Mouse (Mus musculus) neural tube, embryonic 12.5 days (tissue): ENCODE data around the gene Lmo4. TPM values are rescaled to one million over a fixed set of nuclear protein-coding genes. Genes with fewer than 3 reads are reported as not detected.
A peak's percentile ranks its signal among the peaks of the same experiment; 100 is the strongest.

ENCODE experiments used
- ATAC-seq: fragments of 200-750 bp; cut with Nextera tagmentation; 2 replicates; pipeline ENCODE4 v1.8.0; 2017; ENCODE audit warnings: low read depth, mild to moderate bottlenecking, moderate TSS enrichment, moderate library complexity; ENCODE audit not compliant: low FRiP score
- H3K27ac ChIP-seq: fragments of 300-500 bp; sonication (generic); 2 replicates; pipeline ENCODE4 v1.5.1; 2016
- H3K27me3 ChIP-seq: fragments of 300-500 bp; sonication (generic); replicated peaks from 2 replicates; pipeline ENCODE4 v1.6.1; 2016; ENCODE audit warnings: mild to moderate bottlenecking
- H3K36me3 ChIP-seq: fragments of 300-500 bp; sonication (generic); 2 replicates; pipeline ENCODE4 v1.6.1; 2016; ENCODE audit warnings: mild to moderate bottlenecking
- H3K4me1 ChIP-seq: fragments of 300-500 bp; sonication (generic); 2 replicates; pipeline ENCODE4 v1.6.1; 2016
- H3K4me2 ChIP-seq: fragments of 300-500 bp; sonication (generic); replicated peaks from 2 replicates; pipeline ENCODE4 v1.6.1; 2016; ENCODE audit warnings: mild to moderate bottlenecking
- H3K4me3 ChIP-seq: fragments of 300-500 bp; sonication (generic); 2 replicates; pipeline ENCODE4 v1.5.1; 2016
- H3K9ac ChIP-seq: fragments of 300-500 bp; sonication (generic); 2 replicates; pipeline ENCODE4 v1.6.1; 2016; ENCODE audit warnings: mild to moderate bottlenecking
- H3K9me3 ChIP-seq: fragments of 300-500 bp; sonication (generic); 2 replicates; pipeline ENCODE4 v1.6.1; 2016; ENCODE audit warnings: mild to moderate bottlenecking
- whole genome bisulfite sequencing: fragments of 180-500 bp; shearing (Covaris S2); methylation state at CpG from one replicate; pipeline ENCODE4 v1.1.7; 2016; 5-methylcytosine and 5-hydroxymethylcytosine counted together
- polyA plus RNA-seq: library from polyadenylated mRNA; unstranded; fragments of >200 nt; fragmentation: Nextera tagmentation; extraction: Ambion mirVana; gene quantifications from 2 replicates; pipeline ENCODE4 v1.2.1, GENCODE M21; 2016

Gene Lmo4
- polyA plus RNA-seq, 1 experiment from 2014 or later, result 53.3 TPM

GRCm38 (mm10) chr3:144225456-144226240, 20.6 kb upstream of the Lmo4 start:
- H3K27me3 ChIP-seq, result no peaks in the 10 kb centered on the region
- no peak overlapping the region for H3K4me3 ChIP-seq
- H3K9ac ChIP-seq, result no peak overlapping the region
- no peak overlapping the region for H3K27ac ChIP-seq
- no peak overlapping the region for H3K4me2 ChIP-seq
- H3K4me1 ChIP-seq, result no peaks in the 10 kb centered on the region
- no peaks in the 10 kb centered on the region for H3K9me3 ChIP-seq
- no peaks in the 10 kb centered on the region for H3K36me3 ChIP-seq
- no peak for ATAC-seq
- 65% methylated on average over 9 of the region's 9 CpGs for WGBS

- no peak for ATAC-seq
- H3K4me1 ChIP-seq, result no peaks in the 10 kb centered on the region
- no peak overlapping the region for H3K27ac ChIP-seq
- no peaks in the 10 kb centered on the region for H3K9me3 ChIP-seq
- H3K27me3 ChIP-seq, result no peaks in the 10 kb centered on the region
- no peak overlapping the region for H3K9ac ChIP-seq
- no peak overlapping the region for H3K4me2 ChIP-seq
- no peaks in the 10 kb centered on the region for H3K36me3 ChIP-seq
- 48% methylated on average over 7 of the region's 7 CpGs for WGBS
- no peak overlapping the region for H3K4me3 ChIP-seq
Observed at GRCm38 (mm10) chr3:144224594-144224993, 19.6 kb upstream of the Lmo4 start.

GRCm38 (mm10) chr3:144223377-144224105, 18.5 kb upstream of the Lmo4 start:
- ATAC-seq, result no peak
- 65% methylated on average over 20 of the region's 20 CpGs for WGBS

GRCm38 (mm10) chr3:144222381-144222780, 17.4 kb upstream of the Lmo4 start:
- Histone ChIP-seq H3K27me3 (no peaks in the 10 kb centered on the region), H3K4me3 (no peak overlapping the region), H3K9me3 (no peaks in the 10 kb centered on the region), H3K36me3 (no peaks in the 10 kb centered on the region), H3K4me1 (no peaks in the 10 kb centered on the region), H3K9ac (no peak overlapping the region), H3K4me2 (no peak overlapping the region), H3K27ac (no peak overlapping the region)
- no peak for ATAC-seq
- WGBS, result 78% methylated on average over 9 of the region's 9 CpGs

More at GRCm38 (mm10) chr3:144223377-144224105, 18.5 kb upstream of the Lmo4 start:
- no peak overlapping the region for H3K4me3 ChIP-seq
- no peaks in the 10 kb centered on the region for H3K27me3 ChIP-seq
- no peaks in the 10 kb centered on the region for H3K36me3 ChIP-seq
- no peaks in the 10 kb centered on the region for H3K9me3 ChIP-seq
- H3K4me1 ChIP-seq, result no peaks in the 10 kb centered on the region
- no peak overlapping the region for H3K4me2 ChIP-seq
- no peak overlapping the region for H3K27ac ChIP-seq
- no peak overlapping the region for H3K9ac ChIP-seq

- H3K9me3 ChIP-seq, result no peaks in the 10 kb centered on the region
- H3K9ac ChIP-seq, result no peak overlapping the region
- no peaks in the 10 kb centered on the region for H3K27me3 ChIP-seq
- WGBS, result 51% methylated on average over 5 of the region's 5 CpGs
- ATAC-seq, result no peak
- 0 out of 2 replicates have a peak, but pooled peaks cover 4% of the 10 kb centered on the region for H3K4me1 ChIP-seq
- H3K36me3 ChIP-seq, result no peaks in the 10 kb centered on the region
- no peak overlapping the region for H3K4me3 ChIP-seq
- no peak overlapping the region for H3K27ac ChIP-seq
- H3K4me2 ChIP-seq, result no peak overlapping the region
Observed at GRCm38 (mm10) chr3:144207498-144207897, 2.5 kb upstream of the Lmo4 start.

GRCm38 (mm10) chr3:144206942-144207341, 1.9 kb upstream of the Lmo4 start:
- Histone ChIP-seq H3K4me1 (peaks cover 4% of the 10 kb centered on the region; the same call in 1 of the 2 replicates), H3K9me3 (no peaks in the 10 kb centered on the region), H3K27ac (no peak overlapping the region), H3K9ac (no peak overlapping the region), H3K4me3 (no peak overlapping the region), H3K27me3 (no peaks in the 10 kb centered on the region), H3K36me3 (no peaks in the 10 kb centered on the region), H3K4me2 (no peak overlapping the region)
- WGBS, result 95% methylated on average over 1 of the region's 1 CpGs
- ATAC-seq, result no peak

- peak overlapping the region; percentile 78 for H3K4me3 ChIP-seq
- WGBS, result 20% methylated on average over 3 of the region's 3 CpGs
- H3K27ac ChIP-seq, result no peak overlapping the region
- H3K4me2 ChIP-seq, result peak overlapping the region; percentile 91
- peaks cover 11% of the 10 kb centered on the region for H3K4me1 ChIP-seq
- ATAC-seq, result no peak
- H3K9ac ChIP-seq, result peak overlapping the region; percentile 96; the same call in 1 of the 2 replicates
- H3K36me3 ChIP-seq, result no peaks in the 10 kb centered on the region
- no peaks in the 10 kb centered on the region for H3K27me3 ChIP-seq
- H3K9me3 ChIP-seq, result no peaks in the 10 kb centered on the region
Observed at GRCm38 (mm10) chr3:144206261-144206660, 1.2 kb upstream of the Lmo4 start.

- Histone ChIP-seq H3K9me3 (no peaks in the 10 kb centered on the region), H3K27me3 (no peaks in the 10 kb centered on the region), H3K36me3 (no peaks in the 10 kb centered on the region), H3K4me2 (peak overlapping the region; percentile 91), H3K4me3 (peak overlapping the region; percentile 78), H3K27ac (peak overlapping the region; percentile 99), H3K4me1 (peaks cover 11% of the 10 kb centered on the region), H3K9ac (peak overlapping the region; percentile 96)
- peak; percentile 92 for ATAC-seq
- under 1% methylated on average over 68 of the region's 69 CpGs for WGBS
Observed at GRCm38 (mm10) chr3:144205351-144206153, 532 bp upstream of the Lmo4 start.

GRCm38 (mm10) chr3:144203988-144204412, 1.0 kb downstream of the Lmo4 start:
- Histone ChIP-seq H3K4me2 (peak overlapping the region; percentile 91), H3K27ac (peak overlapping the region; percentile 99), H3K4me3 (peak overlapping the region; percentile 78), H3K27me3 (no peaks in the 10 kb centered on the region), H3K9me3 (no peaks in the 10 kb centered on the region), H3K4me1 (peaks cover 17% of the 10 kb centered on the region), H3K36me3 (no peaks in the 10 kb centered on the region), H3K9ac (peak overlapping the region; percentile 96)
- ATAC-seq, result no peak
- WGBS, result under 1% methylated on average over 5 of the region's 5 CpGs

GRCm38 (mm10) chr3:144203259-144203987, 1.6 kb downstream of the Lmo4 start:
- Histone ChIP-seq H3K4me1 (peaks cover 22% of the 10 kb centered on the region), H3K27ac (no peak overlapping the region)
- ATAC-seq, result no peak

GRCm38 (mm10) chr3:144202574-144203258, 2.3 kb downstream of the Lmo4 start:
- Histone ChIP-seq H3K4me3 (peak overlapping the region; percentile 78), H3K4me2 (peak overlapping the region; percentile 91), H3K9ac (peak overlapping the region; percentile 96), H3K9me3 (no peaks in the 10 kb centered on the region), H3K27ac (peak overlapping the region; percentile 74), H3K36me3 (no peaks in the 10 kb centered on the region), H3K27me3 (no peaks in the 10 kb centered on the region), H3K4me1 (peaks cover 28% of the 10 kb centered on the region)
- under 1% methylated on average over 14 of the region's 14 CpGs for WGBS
- no peak for ATAC-seq

More at GRCm38 (mm10) chr3:144203259-144203987, 1.6 kb downstream of the Lmo4 start:
- under 1% methylated on average over 15 of the region's 15 CpGs for WGBS
- peak overlapping the region; percentile 91 for H3K4me2 ChIP-seq
- H3K27me3 ChIP-seq, result no peaks in the 10 kb centered on the region
- no peaks in the 10 kb centered on the region for H3K9me3 ChIP-seq
- H3K9ac ChIP-seq, result peak overlapping the region; percentile 96
- H3K36me3 ChIP-seq, result no peaks in the 10 kb centered on the region
- H3K4me3 ChIP-seq, result peak overlapping the region; percentile 78
